Mouse (Mus musculus) MEL (cell line): ENCODE results near the gene Lrrk1. TPM values are rescaled to one million over a fixed set of nuclear protein-coding genes. Genes with fewer than 3 reads are reported as not detected.

ENCODE experiments used
- DNase-seq: peaks from one replicate; pipeline ENCODE4 v3.0.0; 2011; ENCODE audit warnings: low read depth, low spot score
- H3K27ac ChIP-seq: 2 replicates; pipeline ENCODE4 v1.5.1; 2012; ENCODE audit warnings: low read depth, mild to moderate bottlenecking, control low read depth, low read length, moderate library complexity; ENCODE audit not compliant: control insufficient read depth
- H3K27me3 ChIP-seq, 2 experiments: fragments of 150-350 bp in 1 of 2; sonication (generic) in 1 of 2; 2 replicates each; pipeline ENCODE4 v1.6.1; 2012; ENCODE audit warnings: low read length in 2 of 2, mild to moderate bottlenecking in 2 of 2, improper control_type of control experiment in 1 of 2, moderate library complexity in 1 of 2; ENCODE audit not compliant: insufficient read depth in 2 of 2, control insufficient read depth in 1 of 2
- H3K36me3 ChIP-seq, 2 experiments: 2 replicates each; pipeline ENCODE4 v1.6.1; 2012 to 2014; ENCODE audit warnings: low read length in 2 of 2, improper control_type of control experiment in 1 of 2, inconsistent platforms in 1 of 2, mild to moderate bottlenecking in 1 of 2; ENCODE audit not compliant: insufficient read depth in 2 of 2, control insufficient read depth in 1 of 2
- H3K4me1 ChIP-seq, 2 experiments: fragments of 150-350 bp in 1 of 2; sonication (generic) in 1 of 2; 2 replicates each; pipeline ENCODE4 v1.6.1; 2012; ENCODE audit warnings: low read length in 2 of 2, improper control_type of control experiment in 1 of 2, mild to moderate bottlenecking in 1 of 2; ENCODE audit not compliant: insufficient read depth in 2 of 2, control insufficient read depth in 1 of 2
- H3K4me3 ChIP-seq, 2 experiments: fragments of 150-350 bp in 1 of 2; sonication (generic) in 1 of 2; 2 replicates each; pipeline ENCODE4 v1.5.1; 2012; ENCODE audit warnings: low read depth in 2 of 2, low read length in 2 of 2, mild to moderate bottlenecking in 2 of 2, moderate library complexity in 2 of 2, control low read depth in 1 of 2, improper control_type of control experiment in 1 of 2; ENCODE audit not compliant: control insufficient read depth in 1 of 2, insufficient read depth in 1 of 2
- H3K79me2 ChIP-seq: 2 replicates; pipeline ENCODE4 v1.6.1; 2012; ENCODE audit warnings: mild to moderate bottlenecking, low read length, moderate library complexity; ENCODE audit not compliant: control insufficient read depth, poor library complexity, insufficient read depth
- H3K9ac ChIP-seq: 2 replicates; pipeline ENCODE4 v1.6.1; 2012; ENCODE audit warnings: low read depth, mild to moderate bottlenecking, control low read depth, low read length, moderate library complexity; ENCODE audit not compliant: control insufficient read depth, poor library complexity, severe bottlenecking
- H3K9me3 ChIP-seq: fragments of 150-350 bp; sonication (generic); replicated peaks from 2 replicates; pipeline ENCODE4 v1.6.1; 2012; ENCODE audit warnings: mild to moderate bottlenecking, low read length, improper control_type of control experiment, moderate library complexity; ENCODE audit not compliant: insufficient read depth
- CTCF ChIP-seq, 3 experiments: IDR thresholded peaks in 2 of 3; conservative IDR thresholded peaks in 1 of 3; 2 replicates each; pipeline ENCODE4 v1.5.1; 2011 to 2012; ENCODE audit warnings: low read length in 3 of 3, low read depth in 2 of 3, mild to moderate bottlenecking in 2 of 3, improper control_type of control experiment in 1 of 3, inconsistent platforms in 1 of 3, mixed read lengths in 1 of 3, moderate library complexity in 1 of 3; ENCODE audit not compliant: control insufficient read depth in 1 of 3, insufficient read depth in 1 of 3, poor library complexity in 1 of 3, severe bottlenecking in 1 of 3
- ELF1 ChIP-seq: IDR thresholded peaks from 2 replicates; pipeline ENCODE4 v1.6.1; 2014; ENCODE audit warnings: low read depth, mild to moderate bottlenecking, inconsistent platforms, low read length, improper control_type of control experiment, moderate library complexity
- EP300 ChIP-seq, 2 experiments: IDR thresholded peaks; 2 replicates each; pipeline ENCODE4 v1.6.1; 2011; ENCODE audit warnings: improper control_type of control experiment in 2 of 2, low read length in 2 of 2, low read depth in 1 of 2, mild to moderate bottlenecking in 1 of 2
- ETS1 ChIP-seq: IDR thresholded peaks from 2 replicates; pipeline ENCODE4 v1.6.1; 2012; ENCODE audit warnings: low read depth, mild to moderate bottlenecking, inconsistent platforms, low read length, improper control_type of control experiment, moderate library complexity
- GABPA ChIP-seq: IDR thresholded peaks from 2 replicates; pipeline ENCODE4 v1.6.1; 2012; ENCODE audit warnings: low read depth, mild to moderate bottlenecking, inconsistent platforms, low read length, improper control_type of control experiment, moderate library complexity
- GATA1 ChIP-seq: IDR thresholded peaks from 2 replicates; pipeline ENCODE4 v1.6.1; 2011; ENCODE audit warnings: low read depth, low read length, improper control_type of control experiment
- KAT2A ChIP-seq: conservative IDR thresholded peaks from 2 replicates; pipeline ENCODE4 v1.6.1; 2012; ENCODE audit warnings: low read depth, low read length, improper control_type of control experiment, inconsistent platforms
- MAFK ChIP-seq: IDR thresholded peaks from 2 replicates; pipeline ENCODE4 v1.6.1; 2011; ENCODE audit warnings: low read depth, mild to moderate bottlenecking, low read length, improper control_type of control experiment, borderline replicate concordance
- MEF2A ChIP-seq: IDR thresholded peaks from 2 replicates; pipeline ENCODE4 v1.6.1; 2014; ENCODE audit warnings: low read depth, mild to moderate bottlenecking, inconsistent platforms, low read length, improper control_type of control experiment; ENCODE audit not compliant: poor library complexity, insufficient replicate concordance, severe bottlenecking; ENCODE audit errors: extremely low read depth
- MXI1 ChIP-seq: IDR thresholded peaks from 2 replicates; pipeline ENCODE4 v1.6.1; 2011; ENCODE audit warnings: mild to moderate bottlenecking, low read depth, low read length, improper control_type of control experiment
- MYB ChIP-seq: IDR thresholded peaks from 2 replicates; pipeline ENCODE4 v1.6.1; 2011; ENCODE audit warnings: mild to moderate bottlenecking, low read depth, low read length, improper control_type of control experiment
- MYC ChIP-seq: IDR thresholded peaks from 2 replicates; pipeline ENCODE4 v1.6.1; 2011; ENCODE audit warnings: low read depth, mild to moderate bottlenecking, low read length, improper control_type of control experiment, moderate library complexity
- NRF1 ChIP-seq: IDR thresholded peaks from 2 replicates; pipeline ENCODE4 v1.6.1; 2014; ENCODE audit warnings: low read depth, mild to moderate bottlenecking, inconsistent platforms, low read length, improper control_type of control experiment, moderate library complexity; ENCODE audit not compliant: poor library complexity, insufficient read depth, severe bottlenecking
- RCOR1 ChIP-seq: IDR thresholded peaks from 2 replicates; pipeline ENCODE4 v1.6.1; 2012; ENCODE audit warnings: low read depth, mild to moderate bottlenecking, inconsistent platforms, low read length, improper control_type of control experiment
- SIN3A ChIP-seq: IDR thresholded peaks from 2 replicates; pipeline ENCODE4 v1.6.1; 2012; ENCODE audit warnings: low read length, improper control_type of control experiment, inconsistent platforms
- SMC3 ChIP-seq: IDR thresholded peaks from 2 replicates; pipeline ENCODE4 v1.6.1; 2011; ENCODE audit warnings: low read depth, low read length, improper control_type of control experiment
- TAL1 ChIP-seq: IDR thresholded peaks from 2 replicates; pipeline ENCODE4 v1.6.1; 2012; ENCODE audit warnings: mild to moderate bottlenecking, inconsistent platforms, low read length, moderate library complexity, mixed read lengths
- TCF12 ChIP-seq: IDR thresholded peaks from 2 replicates; pipeline ENCODE4 v1.6.1; 2014; ENCODE audit warnings: low read depth, mild to moderate bottlenecking, inconsistent platforms, low read length, improper control_type of control experiment, moderate library complexity
- USF1 ChIP-seq: IDR thresholded peaks from 2 replicates; pipeline ENCODE4 v1.6.1; 2014; ENCODE audit warnings: low read depth, mild to moderate bottlenecking, inconsistent platforms, low read length, improper control_type of control experiment, moderate library complexity
- polyA plus RNA-seq, 2 experiments: library from polyadenylated mRNA; stranded (reverse) in 1 of 2; unstranded in 1 of 2; fragments of >175 nt in 1 of 2; fragments of >200 nt in 1 of 2; gene quantifications; 2 replicates each; pipeline versions ENCODE4 v1.2.1 to v1.2.4; 2012; ENCODE audit warnings: low replicate concordance in 2 of 2, low read depth in 1 of 2; ENCODE audit not compliant: insufficient read length in 2 of 2, insufficient read depth in 1 of 2, missing spikeins in 1 of 2
- total RNA-seq: library from RNA; depleted of rRNA; stranded (reverse); fragments of 300-350 nt; gene quantifications from 2 replicates; pipeline ENCODE4 v1.2.3, GENCODE M21; 2012

Lrrk1 gene
- total and polyA plus RNA-seq, 3 experiments = 9.1 to 19.1 TPM; not detected in 1

- TF ChIP-seq MYC (no peak), CTCF (IDR thresholded peaks at IDR 0.05 in 2 of 3, conservative IDR thresholded peaks at IDR 0.05 in 1 of 3; ENCODE audit: control insufficient read depth in 1 of 3, insufficient read depth in 1 of 3, low read depth in 2 of 3, low read length in 3 of 3, poor library complexity in 1 of 3, severe bottlenecking in 1 of 3) (peak; percentile 19 to 73 (median 67); a peak in 4 of 6 replicates), RCOR1 (no peak), SMC3 (peak; percentile 72), MAFK (no peak), USF1 (no peak), GABPA (no peak), ELF1 (no peak), MEF2A (no peak), TAL1 (no peak)
Observed at GRCm38 (mm10) chr7:66309950-66310669, 78.0 kb downstream of the Lrrk1 start (continued).

GRCm38 (mm10) chr7:66309240-66309949 lies 78.8 kb downstream of the Lrrk1 start:
- Histone ChIP-seq H3K4me1 (peaks cover 3 to 22% of the 10 kb centered on the region in 2 experiments), H3K4me3 (no peak overlapping the region; a peak in 1 of 4 replicates), H3K27ac (peak overlapping the region; percentile 81), H3K27me3 (no peaks in the 10 kb centered on the region), H3K9ac (peak overlapping the region; percentile 9; the same call in 1 of the 2 replicates), H3K36me3 (peaks cover 0 to 15% of the 10 kb centered on the region in 2 experiments; a peak in 3 of 4 replicates), H3K9me3 (no peaks in the 10 kb centered on the region), H3K79me2 (no peaks in the 10 kb centered on the region)
- DNase-seq = peak; percentile 70
- TF ChIP-seq EP300 (IDR thresholded peaks at IDR 0.05; ENCODE audit: low read depth in 1 of 2, low read length in 2 of 2) (peak; percentile 84 to 86), TCF12 (peak; percentile 65), ETS1 (peak; percentile 91), RCOR1 (peak; percentile 41; the same call in 1 of the 2 replicates), GATA1 (peak; percentile 90), MXI1 (peak; percentile 46; the same call in 1 of the 2 replicates), NRF1 (no peak), GABPA (no peak), KAT2A (no peak), MYC (0 out of 2 replicates have a peak, but pooled peaks have one; percentile 35), SIN3A (peak; percentile 74), MYB (peak; percentile 66)
